Mouse (Mus musculus) cerebellum, adult 2 months (tissue): ENCODE measurements around the gene Limk2.

Experiments
- CTCF ChIP-seq: fragments of 200-500 bp; IDR thresholded peaks from 2 replicates; pipeline ENCODE4 v1.5.1; 2011; ENCODE audit warnings: low read depth, mild to moderate bottlenecking, control low read depth, low read length, moderate library complexity, borderline replicate concordance; ENCODE audit not compliant: insufficient read depth
- POLR2A ChIP-seq: fragments of 200-500 bp; IDR thresholded peaks from 2 replicates; pipeline ENCODE4 v1.6.1; 2011; ENCODE audit warnings: low read length, control low read depth, borderline replicate concordance; ENCODE audit not compliant: insufficient read depth

- no peak for TF ChIP-seq CTCF
- TF ChIP-seq POLR2A = no peak
Observed at GRCm38 (mm10) chr11:3333111-3333695, 75.8 kb downstream of the Limk2 start.
